Mouse (Mus musculus) gastrocnemius, postnatal 10 days (tissue): ENCODE measurements around the gene Fer1l4. TPM values are rescaled to one million over a fixed set of nuclear protein-coding genes. Genes with fewer than 3 reads are reported as not detected.
A peak's percentile ranks its signal among the peaks of the same experiment; 100 is the strongest.

Source experiments
- DNase-seq: peaks from one replicate; pipeline ENCODE4 v3.0.0; 2021; ENCODE audit warnings: mixed read lengths
- long read RNA-seq, 2 experiments: library from polyadenylated mRNA; stranded (forward); transcript quantifications; one replicate each; pipeline ENCODE4 v2.0.0; 2021
- total RNA-seq, 2 experiments: library from RNA; stranded (reverse); gene quantifications; 2 replicates each; pipeline ENCODE4 v1.2.3; 2021

The Fer1l4 gene
- total RNA-seq = not detected
- long read RNA-seq, experiment 1 = 0 reads
- long read RNA-seq, experiment 2 = 0 reads

DNA sequence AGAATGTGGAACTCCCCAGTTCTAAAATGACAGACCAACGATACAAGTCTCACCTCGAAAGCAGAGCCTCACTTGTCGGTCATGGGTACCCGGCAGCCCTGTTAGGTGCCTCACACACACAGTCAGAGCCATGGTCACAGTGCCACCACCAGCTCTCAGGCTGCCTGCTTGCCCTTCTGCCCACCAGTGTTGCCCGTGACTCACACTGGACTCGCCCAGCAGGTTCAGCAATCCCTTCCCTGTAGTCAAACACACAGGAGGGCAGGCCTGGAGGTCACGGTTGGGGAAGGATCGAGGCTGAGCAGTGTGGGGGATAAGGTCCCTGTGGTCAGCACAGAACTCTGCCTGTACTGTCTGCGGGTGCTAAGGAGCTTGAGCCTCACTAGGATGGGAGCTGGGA is at the start of gene Fer1l4:
Gene Fer1l4, minus strand, starts transcription at position 132 of the 400 bp plus-strand sequence.
- DNase-seq = no peak

DNA sequence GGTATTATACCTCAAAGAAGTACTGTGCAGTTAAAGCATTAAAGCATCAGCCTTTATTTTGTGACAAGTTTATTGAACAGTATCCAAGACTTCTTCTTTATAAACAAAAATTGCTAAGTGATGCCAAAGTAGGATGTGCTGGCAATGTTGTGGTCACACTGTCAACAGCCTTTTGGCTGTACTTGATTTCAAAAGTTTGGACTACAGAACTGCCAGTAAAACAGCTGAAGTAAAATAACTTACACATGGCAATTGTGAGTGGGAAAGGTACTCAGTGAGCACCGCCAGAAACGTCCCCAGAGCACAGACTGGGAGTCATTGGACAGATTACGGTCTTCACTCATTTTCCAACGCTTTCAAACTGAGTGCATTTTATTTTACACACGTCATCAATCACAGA is 39.2 kb upstream of the Fer1l4 start:
- no peak for DNase-seq

- DNase-seq = no peak
Measured at GRCm38 (mm10) chr2:156089799-156090198, 37.1 kb upstream of the Fer1l4 start.

GRCm38 (mm10) chr2:156087391-156088110 is 34.8 kb upstream of the Fer1l4 start:
- DNase-seq = no peak

DNA sequence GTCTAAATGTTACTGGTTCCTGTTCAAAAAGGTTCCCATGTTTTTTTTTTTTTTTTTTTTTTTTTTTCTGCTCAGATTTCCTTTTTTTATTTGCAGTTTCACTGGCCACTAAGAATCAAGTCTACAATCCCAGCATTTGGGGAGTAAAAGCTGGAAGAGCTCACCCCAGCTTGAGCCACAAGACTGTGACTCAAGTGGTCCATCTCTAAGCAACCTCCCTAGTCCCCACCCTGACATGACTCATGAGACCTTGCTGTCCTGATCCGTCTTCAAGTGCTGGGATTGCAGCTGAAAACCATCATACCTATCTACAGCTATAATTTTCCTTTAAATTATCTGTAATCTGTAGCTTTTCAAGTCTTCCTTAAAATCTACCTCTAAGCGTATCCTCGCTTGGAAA is 31.8 kb upstream of the Fer1l4 start:
- no peak for DNase-seq

DNA sequence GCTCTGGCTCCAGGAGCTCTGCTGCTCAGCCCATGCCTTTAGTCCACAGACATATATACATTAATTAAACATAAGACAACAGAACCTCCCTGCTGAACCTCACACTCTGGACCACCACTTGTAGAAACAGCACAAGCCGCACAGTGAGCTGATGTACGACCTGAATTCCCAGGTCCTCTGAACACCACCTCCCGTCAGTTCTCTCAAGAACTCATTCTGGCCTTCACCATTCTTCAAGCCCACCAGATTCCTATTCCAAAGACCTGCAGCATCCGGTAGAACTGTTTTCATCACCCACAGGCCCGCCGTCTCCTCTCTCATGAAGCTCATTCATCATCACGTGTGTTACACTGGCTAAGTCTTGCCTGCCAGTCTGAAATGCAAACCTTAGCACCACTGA is 27.6 kb upstream of the Fer1l4 start:
- DNase-seq = no peak

DNA sequence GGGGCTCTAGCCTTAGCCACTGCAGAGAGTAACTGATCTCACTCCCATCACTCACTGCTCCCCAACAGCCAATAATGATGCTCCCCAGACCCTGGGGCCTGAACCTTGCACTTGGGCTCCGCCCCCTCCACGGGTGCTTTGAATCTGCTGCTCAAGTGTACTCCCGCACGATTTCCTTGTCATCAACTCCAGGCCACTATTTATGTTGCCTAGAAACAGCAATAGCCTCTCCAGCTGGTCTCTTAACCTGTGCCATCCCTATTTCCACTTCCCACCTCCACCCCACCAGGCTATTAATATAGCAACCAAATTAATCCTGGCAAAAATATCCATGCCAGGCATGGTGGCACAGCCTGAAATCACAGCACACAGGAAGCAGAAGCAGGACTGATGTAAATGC is 26.9 kb upstream of the Fer1l4 start:
- DNase-seq = no peak

DNA sequence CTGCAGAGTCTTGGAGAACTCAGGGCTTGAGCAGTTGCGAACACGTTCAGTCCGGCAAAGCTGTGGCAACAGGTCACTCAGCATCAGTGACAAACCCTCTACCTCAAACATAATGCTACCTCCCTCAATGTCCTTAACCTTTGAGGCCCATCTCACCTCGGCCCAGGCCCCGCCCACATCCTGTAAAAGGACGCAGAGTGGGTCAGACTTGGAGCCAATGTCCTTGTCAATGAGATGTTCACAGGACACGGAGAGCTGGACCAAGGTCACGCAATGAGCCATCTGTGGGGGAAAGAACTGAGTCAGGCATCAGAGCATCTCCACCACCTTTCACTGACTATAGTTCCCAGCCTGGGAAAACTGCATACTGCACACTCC is 26.4 kb upstream of the Fer1l4 start:
- no peak for DNase-seq

DNA sequence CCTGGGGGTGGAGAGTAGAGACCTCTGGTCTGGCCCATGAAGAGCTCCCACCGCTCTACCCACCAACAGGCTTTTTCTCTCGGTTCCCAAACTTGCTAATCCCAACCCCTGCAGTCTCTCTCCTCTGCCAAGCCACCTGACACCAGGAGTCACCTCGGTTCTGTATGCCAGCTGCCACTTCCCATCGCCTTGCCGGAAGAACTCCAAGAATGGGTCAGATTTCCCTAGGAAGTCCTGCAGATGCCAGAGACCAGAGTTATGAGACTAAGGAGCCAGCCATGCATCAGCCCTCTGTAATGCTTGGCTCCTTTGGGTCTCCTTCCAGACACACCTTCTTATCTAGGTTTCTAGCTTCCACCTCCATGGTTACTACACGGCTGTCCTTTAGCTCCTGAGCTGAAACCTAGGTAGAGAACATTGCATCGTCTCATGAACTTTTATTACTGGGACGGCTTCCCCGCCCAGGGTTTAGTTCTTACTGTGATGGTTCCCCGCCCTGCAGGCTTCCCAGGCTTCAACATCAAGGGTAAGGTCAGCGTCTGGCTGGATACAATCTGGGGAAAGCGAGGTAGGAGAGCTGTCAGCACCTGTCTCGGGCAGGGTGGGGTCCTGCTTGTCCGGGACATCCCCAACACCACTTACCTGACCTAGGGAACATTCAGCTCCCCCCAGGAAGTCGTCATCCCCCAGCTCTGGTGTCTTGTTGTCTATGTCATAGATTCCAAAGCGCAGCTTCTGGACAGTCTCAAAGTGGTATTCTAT is 25.9 kb upstream of the Fer1l4 start:
- no peak for DNase-seq

DNA sequence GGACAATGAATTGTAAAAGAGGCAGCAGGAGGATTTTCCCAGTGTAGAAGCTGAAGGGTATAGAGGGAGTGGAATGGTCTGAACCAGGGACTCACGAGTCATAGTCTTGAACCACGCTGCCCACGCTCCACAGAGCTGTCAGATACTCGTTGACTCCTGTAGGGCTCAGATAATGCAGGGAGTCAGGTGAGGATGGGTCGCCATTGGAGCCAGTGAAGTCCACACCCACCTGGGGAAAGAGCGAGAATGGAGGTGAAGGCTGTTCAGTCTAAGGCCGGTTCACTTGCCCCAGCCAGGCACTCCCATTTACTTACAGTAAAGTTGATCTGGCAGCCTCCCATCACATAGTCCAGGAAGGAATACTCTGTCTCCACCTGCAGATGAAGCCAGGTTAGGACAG is 24.7 kb upstream of the Fer1l4 start:
- DNase-seq = no peak

DNA sequence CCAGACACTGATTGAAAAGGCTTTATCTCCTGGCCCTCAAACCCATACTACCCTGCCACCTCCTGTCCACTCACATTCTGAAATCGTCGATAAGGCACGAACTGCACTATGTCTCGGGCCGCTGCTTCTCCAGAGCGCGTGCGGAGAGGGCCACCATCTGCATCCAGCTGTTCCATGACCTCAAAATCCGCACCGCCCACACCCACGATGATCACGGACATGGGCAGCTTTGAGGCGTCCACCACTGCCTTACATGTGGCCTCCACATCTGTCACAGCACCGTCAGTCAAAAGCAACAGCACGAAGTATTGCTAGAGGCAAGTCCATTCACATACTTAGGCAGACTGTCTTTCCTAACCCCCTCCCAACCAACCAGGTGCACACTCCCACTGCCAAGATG is 21.0 kb upstream of the Fer1l4 start:
- DNase-seq = no peak

GRCm38 (mm10) chr2:156071236-156071635 is 18.5 kb upstream of the Fer1l4 start:
- no peak for DNase-seq

- no peak for DNase-seq
Measured at GRCm38 (mm10) chr2:156067916-156068315, 15.2 kb upstream of the Fer1l4 start.

DNA sequence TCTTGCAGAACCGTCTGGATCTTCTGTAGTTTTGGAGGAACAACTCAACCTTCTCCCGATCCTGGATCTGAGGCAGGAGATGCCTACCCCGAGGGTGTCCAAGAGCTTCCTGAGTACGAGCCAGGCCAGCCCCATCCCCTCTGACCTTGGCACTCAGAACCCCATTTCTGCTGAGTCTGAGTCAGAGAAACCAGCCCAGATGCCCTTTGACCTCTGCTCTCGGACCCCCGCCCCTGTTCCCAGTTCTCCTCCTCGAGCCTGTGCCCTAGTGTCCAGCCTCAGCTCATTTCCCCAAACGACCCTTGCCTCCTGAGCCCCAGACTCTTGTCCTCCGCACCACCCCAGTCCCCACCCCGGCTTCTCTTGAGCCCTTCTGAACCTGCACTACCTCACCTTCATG is 13.4 kb upstream of the Fer1l4 start:
- no peak for DNase-seq

DNA sequence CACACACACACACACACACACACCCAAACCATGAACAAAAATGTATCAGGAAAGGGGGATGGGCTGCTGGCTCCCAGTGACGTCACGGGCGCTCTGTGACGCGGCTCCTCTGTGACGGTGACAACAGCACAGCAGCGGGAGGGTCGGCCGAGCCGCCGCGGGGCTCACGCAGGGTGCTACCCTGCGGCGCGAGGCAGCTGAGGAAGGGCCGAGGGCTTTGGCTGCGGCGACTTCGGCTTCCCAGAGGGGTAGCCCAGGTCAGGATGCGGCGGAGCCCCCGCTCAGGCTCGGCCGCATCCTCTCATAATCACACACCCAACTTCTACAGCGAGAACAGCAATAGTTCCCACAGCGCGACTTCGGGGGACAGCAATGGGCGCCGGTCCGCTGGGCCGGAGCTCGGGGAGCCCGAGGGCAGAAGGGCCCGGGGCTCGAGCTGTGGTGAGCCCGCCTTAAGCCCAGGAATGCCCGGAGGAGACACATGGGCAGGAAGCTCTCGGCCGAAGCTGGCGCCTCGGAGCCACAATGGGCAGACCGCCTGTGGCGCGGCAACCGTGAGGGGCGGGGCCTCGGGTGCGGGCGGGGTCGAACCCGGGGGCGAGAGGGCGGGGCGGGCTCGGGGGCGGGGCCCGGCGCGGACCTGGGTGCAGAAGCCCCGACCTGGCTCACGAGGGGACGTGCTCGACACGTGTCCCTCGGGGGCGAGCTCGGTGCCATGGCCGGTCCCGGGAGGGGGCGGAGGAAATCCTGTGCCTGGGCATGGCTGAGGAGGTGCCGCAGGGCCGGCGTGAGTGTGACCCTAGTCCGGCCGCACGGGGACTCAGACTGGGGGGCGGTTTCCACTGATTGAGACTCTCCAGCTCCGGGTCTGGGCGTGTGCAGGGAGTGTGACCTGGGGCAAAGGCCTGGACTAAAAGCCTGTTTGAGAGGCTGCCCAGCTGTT is 12.6 kb upstream of the Fer1l4 start, which contains the start of gene Spag4:
Gene Spag4, plus strand, starts transcription at position 77 of the 943 bp plus-strand sequence.
- DNase-seq = peak; percentile 78

- DNase-seq = no peak
Measured at GRCm38 (mm10) chr2:156047929-156048328, 4.8 kb downstream of the Fer1l4 start.

DNA sequence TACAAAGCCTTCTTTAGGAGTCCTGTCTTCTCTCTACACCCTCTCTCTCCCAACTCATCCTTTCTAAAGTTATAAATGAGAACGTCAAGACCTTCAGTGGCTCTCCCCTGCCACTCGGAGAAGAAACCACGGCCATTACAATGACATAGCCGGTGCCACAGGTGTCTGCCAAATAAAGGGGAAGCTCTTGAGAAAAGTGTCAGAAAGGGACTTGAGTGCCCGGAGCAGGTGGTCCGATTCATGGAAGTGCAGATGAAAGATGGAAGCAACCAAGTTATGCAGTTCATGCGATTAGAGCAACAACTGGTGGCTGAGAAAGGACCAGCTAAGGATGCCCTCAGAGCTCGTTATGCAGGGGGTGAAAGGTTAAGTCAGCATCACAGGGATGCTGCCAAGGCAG is 9.8 kb downstream of the Fer1l4 start:
- no peak for DNase-seq

- DNase-seq = no peak
Measured at GRCm38 (mm10) chr2:156039390-156039789, 13.4 kb downstream of the Fer1l4 start.

GRCm38 (mm10) chr2:156025482-156025881 is 27.3 kb downstream of the Fer1l4 start:
- no peak for DNase-seq

DNA sequence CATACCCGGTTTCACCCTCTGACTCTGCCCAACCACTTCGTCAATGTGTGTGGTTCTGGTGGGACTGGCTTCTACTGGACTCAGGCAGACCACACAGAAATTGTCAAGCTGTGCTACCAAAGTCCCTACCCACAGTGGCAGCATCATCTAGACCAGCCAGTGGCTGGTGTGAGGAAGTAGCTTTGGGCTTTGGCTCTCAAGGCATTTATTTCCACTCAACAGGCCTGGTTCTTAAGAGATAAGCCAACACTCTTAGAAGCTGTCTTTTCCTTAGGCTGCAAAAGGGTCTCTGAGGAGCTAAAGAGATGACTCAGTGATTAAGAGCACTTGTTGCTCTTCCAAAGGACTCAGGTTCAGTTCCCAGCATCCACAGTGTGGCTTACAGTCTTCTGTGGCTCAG is 31.0 kb downstream of the Fer1l4 start:
- no peak for DNase-seq

DNA sequence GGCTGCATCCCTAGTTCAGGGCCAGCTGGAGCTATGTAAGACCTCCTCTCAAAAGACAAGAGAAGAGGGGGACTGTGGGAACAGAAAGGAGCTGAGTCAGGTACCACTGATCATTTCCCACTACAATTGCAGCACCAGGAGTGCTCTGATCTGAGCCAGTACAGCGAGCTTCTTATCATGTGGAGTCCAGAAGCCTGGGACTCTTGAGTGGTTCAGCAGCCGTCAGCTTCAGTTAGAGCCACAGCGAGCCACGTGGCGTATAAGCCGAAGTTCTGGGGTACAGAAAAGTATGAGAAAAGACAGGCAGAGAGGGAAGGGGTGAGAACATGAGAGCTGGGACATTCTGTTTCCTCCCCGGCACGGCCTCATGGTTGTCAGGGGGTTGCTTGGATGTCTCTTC is 31.5 kb downstream of the Fer1l4 start:
- no peak for DNase-seq

- DNase-seq = no peak
Measured at GRCm38 (mm10) chr2:156018106-156018505, 34.6 kb downstream of the Fer1l4 start.
